Mouse (Mus musculus): ENCODE results near the gene Acvr2a. TPM values are rescaled to one million over a fixed set of nuclear protein-coding genes. Genes with fewer than 3 reads are reported as not detected.
"Not testable (repeated sequence)": the region's sequence is repeated elsewhere in the genome, so short reads cannot be mapped to it uniquely, and the experiment has no call there.

Acvr2a gene
- polyA plus RNA-seq, 1 experiment = 1.9 TPM

- H3K36me3 ChIP-seq (ENCODE audit: control insufficient read depth, insufficient read depth) = no peaks in the 10 kb centered on the region
- TF ChIP-seq MYOG (IDR thresholded peaks at IDR 0.05; ENCODE audit: control insufficient read depth, extremely low read depth, insufficient read length) (no peak), CTCF (IDR thresholded peaks at IDR 0.05; ENCODE audit: control insufficient read depth, insufficient read depth, insufficient read length) (no peak)
- H3K79me3 ChIP-seq (ENCODE audit: low read depth) = peaks cover 13% of the 10 kb centered on the region
- H3K79me2 ChIP-seq (ENCODE audit: control insufficient read depth, insufficient read depth) = peaks cover 51% of the 10 kb centered on the region
- H3ac ChIP-seq (ENCODE audit: control insufficient read depth, insufficient read length, low read depth) = no peak overlapping the region
- H3K4me3 ChIP-seq (ENCODE audit: insufficient read depth, poor library complexity, severe bottlenecking) = no peak overlapping the region
- H3K27me3 ChIP-seq (ENCODE audit: control insufficient read depth, insufficient read depth, insufficient read length) = no peaks in the 10 kb centered on the region
Measured at GRCm38 (mm10) chr2:48841611-48842470, 27.9 kb downstream of the Acvr2a start.

- Histone ChIP-seq H3K4me3 (ENCODE audit: insufficient read depth, poor library complexity, severe bottlenecking) (no peak overlapping the region), H3K79me3 (ENCODE audit: low read depth) (peaks cover 10% of the 10 kb centered on the region), H3K36me3 (ENCODE audit: control insufficient read depth, insufficient read depth) (no peaks in the 10 kb centered on the region), H3ac (ENCODE audit: control insufficient read depth, insufficient read length, low read depth) (no peak overlapping the region), H3K79me2 (ENCODE audit: control insufficient read depth, insufficient read depth) (peaks cover 64% of the 10 kb centered on the region), H3K27me3 (ENCODE audit: control insufficient read depth, insufficient read depth, insufficient read length) (no peaks in the 10 kb centered on the region)
- TF ChIP-seq MYOD1 (IDR thresholded peaks at IDR 0.05; ENCODE audit: control insufficient read depth, insufficient read length, low read depth) (peak; percentile 97), CEBPB (IDR thresholded peaks at IDR 0.05; ENCODE audit: low read depth) (no peak), FOSL1 (IDR thresholded peaks at IDR 0.05; ENCODE audit: insufficient read depth, low read length, poor library complexity, severe bottlenecking) (peak; percentile 12)
Measured at GRCm38 (mm10) chr2:48846689-48847398, 32.9 kb downstream of the Acvr2a start.

- not testable (repeated sequence) for H3K4me3 ChIP-seq (ENCODE audit: insufficient read depth, poor library complexity, severe bottlenecking); H3K27me3 ChIP-seq (ENCODE audit: control insufficient read depth, insufficient read depth, insufficient read length); H3K36me3 ChIP-seq (ENCODE audit: control insufficient read depth, insufficient read depth); H3ac ChIP-seq (ENCODE audit: control insufficient read depth, insufficient read length, low read depth)
- Histone ChIP-seq H3K79me2 (ENCODE audit: control insufficient read depth, insufficient read depth) (peaks cover 33% of the 10 kb centered on the region), H3K79me3 (ENCODE audit: low read depth) (peaks cover 25% of the 10 kb centered on the region)
Measured at GRCm38 (mm10) chr2:48865596-48865995, 51.7 kb downstream of the Acvr2a start.

- H3K36me3 ChIP-seq (ENCODE audit: control insufficient read depth, insufficient read depth) = no peaks in the 10 kb centered on the region
- no peak overlapping the region for H3ac ChIP-seq (ENCODE audit: control insufficient read depth, insufficient read length, low read depth)
- peaks cover 33% of the 10 kb centered on the region for H3K79me2 ChIP-seq (ENCODE audit: control insufficient read depth, insufficient read depth)
- H3K27me3 ChIP-seq (ENCODE audit: control insufficient read depth, insufficient read depth, insufficient read length) = no peaks in the 10 kb centered on the region
- no peak overlapping the region for H3K4me3 ChIP-seq (ENCODE audit: insufficient read depth, poor library complexity, severe bottlenecking)
- TF ChIP-seq MYOD1 (IDR thresholded peaks at IDR 0.05; ENCODE audit: control insufficient read depth, insufficient read length, low read depth) = no peak
- no peak for TF ChIP-seq MAX (IDR thresholded peaks at IDR 0.05)
- TF ChIP-seq FOSL1 (IDR thresholded peaks at IDR 0.05; ENCODE audit: insufficient read depth, low read length, poor library complexity, severe bottlenecking) = no peak
- TF ChIP-seq CTCF (IDR thresholded peaks at IDR 0.05; ENCODE audit: control insufficient read depth, insufficient read depth, insufficient read length) = no peak
- TF ChIP-seq USF1 (IDR thresholded peaks at IDR 0.05; ENCODE audit: low read depth) = no peak
- peaks cover 17% of the 10 kb centered on the region for H3K79me3 ChIP-seq (ENCODE audit: low read depth)
Measured at GRCm38 (mm10) chr2:48868199-48868913, 54.4 kb downstream of the Acvr2a start.

GRCm38 (mm10) chr2:48885945-48886344 lies 72.0 kb downstream of the Acvr2a start:
- no peak overlapping the region for H3K4me3 ChIP-seq (ENCODE audit: insufficient read depth, poor library complexity, severe bottlenecking)
- H3K27me3 ChIP-seq (ENCODE audit: control insufficient read depth, insufficient read depth, insufficient read length) = no peaks in the 10 kb centered on the region
- H3K79me3 ChIP-seq (ENCODE audit: low read depth) = no peaks in the 10 kb centered on the region
- no peaks in the 10 kb centered on the region for H3K36me3 ChIP-seq (ENCODE audit: control insufficient read depth, insufficient read depth)
- no peak overlapping the region for H3ac ChIP-seq (ENCODE audit: control insufficient read depth, insufficient read length, low read depth)
- no peaks in the 10 kb centered on the region for H3K79me2 ChIP-seq (ENCODE audit: control insufficient read depth, insufficient read depth)
- TF ChIP-seq USF1 (IDR thresholded peaks at IDR 0.05; ENCODE audit: low read depth) = no peak
- no peak for TF ChIP-seq CEBPB (IDR thresholded peaks at IDR 0.05; ENCODE audit: low read depth)
- no peak for TF ChIP-seq MAX (IDR thresholded peaks at IDR 0.05)
- TF ChIP-seq FOSL1 (IDR thresholded peaks at IDR 0.05; ENCODE audit: insufficient read depth, low read length, poor library complexity, severe bottlenecking) = no peak
- no peak for TF ChIP-seq MYOG (IDR thresholded peaks at IDR 0.05; ENCODE audit: control insufficient read depth, extremely low read depth, insufficient read length)
- TF ChIP-seq CTCF (IDR thresholded peaks at IDR 0.05; ENCODE audit: control insufficient read depth, insufficient read depth, insufficient read length) = no peak
- TF ChIP-seq MYOD1 (IDR thresholded peaks at IDR 0.05; ENCODE audit: control insufficient read depth, insufficient read length, low read depth) = no peak

GRCm38 (mm10) chr2:48895186-48895585 lies 81.3 kb downstream of the Acvr2a start:
- Histone ChIP-seq H3K79me3 (ENCODE audit: low read depth) (no peaks in the 10 kb centered on the region), H3K79me2 (ENCODE audit: control insufficient read depth, insufficient read depth) (no peaks in the 10 kb centered on the region), H3K4me3 (ENCODE audit: insufficient read depth, poor library complexity, severe bottlenecking) (no peak overlapping the region), H3ac (ENCODE audit: control insufficient read depth, insufficient read length, low read depth) (no peak overlapping the region), H3K27me3 (ENCODE audit: control insufficient read depth, insufficient read depth, insufficient read length) (no peaks in the 10 kb centered on the region), H3K36me3 (ENCODE audit: control insufficient read depth, insufficient read depth) (peaks cover 45% of the 10 kb centered on the region)
- TF ChIP-seq FOSL1 (IDR thresholded peaks at IDR 0.05; ENCODE audit: insufficient read depth, low read length, poor library complexity, severe bottlenecking) (no peak), MAX (IDR thresholded peaks at IDR 0.05) (no peak), CTCF (IDR thresholded peaks at IDR 0.05; ENCODE audit: control insufficient read depth, insufficient read depth, insufficient read length) (no peak), CEBPB (IDR thresholded peaks at IDR 0.05; ENCODE audit: low read depth) (no peak), USF1 (IDR thresholded peaks at IDR 0.05; ENCODE audit: low read depth) (no peak), MYOD1 (IDR thresholded peaks at IDR 0.05; ENCODE audit: control insufficient read depth, insufficient read length, low read depth) (no peak), MYOG (IDR thresholded peaks at IDR 0.05; ENCODE audit: control insufficient read depth, extremely low read depth, insufficient read length) (no peak)
